Mouse (Mus musculus) kidney, postnatal 0 days (tissue): Measurements from ENCODE around the gene Hs3st2. TPM values are rescaled to one million over a fixed set of nuclear protein-coding genes. Genes with fewer than 3 reads are reported as not detected.

Source experiments
- ATAC-seq: fragments of 200-750 bp; cut with Nextera tagmentation; replicated peaks from 2 replicates; pipeline ENCODE4 v1.8.0; 2017; ENCODE audit warnings: low read depth, moderate number of reproducible peaks, moderate TSS enrichment, moderate library complexity; ENCODE audit not compliant: low FRiP score
- DNase-seq: peaks from one replicate; pipeline ENCODE4 v3.0.0-alpha.2; 2016; ENCODE audit warnings: low spot score
- H3K27ac ChIP-seq: fragments of 300-500 bp; sonication (generic); 2 replicates; pipeline ENCODE4 v1.5.1; 2014; ENCODE audit warnings: mild to moderate bottlenecking
- H3K27me3 ChIP-seq: fragments of 300-500 bp; sonication (generic); 2 replicates; pipeline ENCODE4 v1.6.1; 2014; ENCODE audit warnings: low read length, mixed read lengths; ENCODE audit not compliant: insufficient read depth
- H3K36me3 ChIP-seq: fragments of 300-500 bp; sonication (generic); 2 replicates; pipeline ENCODE4 v1.6.1; 2014; ENCODE audit warnings: low read length, mixed read lengths; ENCODE audit not compliant: insufficient read depth
- H3K4me1 ChIP-seq: fragments of 300-500 bp; sonication (generic); replicated peaks from 2 replicates; pipeline ENCODE4 v1.6.1; 2014; ENCODE audit warnings: antibody characterized with exemption, low read length, mixed read lengths; ENCODE audit not compliant: insufficient read depth
- H3K4me2 ChIP-seq: fragments of 300-500 bp; sonication (generic); 2 replicates; pipeline ENCODE4 v1.6.1; 2014; ENCODE audit warnings: mild to moderate bottlenecking, low read length, moderate library complexity, mixed read lengths
- H3K4me3 ChIP-seq: fragments of 300-500 bp; sonication (generic); replicated peaks from 2 replicates; pipeline ENCODE4 v1.5.1; 2014; ENCODE audit warnings: low read depth, low read length
- H3K9ac ChIP-seq: fragments of 300-500 bp; sonication (generic); 2 replicates; pipeline ENCODE4 v1.6.1; 2014; ENCODE audit warnings: low read depth, low read length
- H3K9me3 ChIP-seq: fragments of 300-500 bp; sonication (generic); replicated peaks from 2 replicates; pipeline ENCODE4 v1.6.1; 2016; ENCODE audit warnings: low read length, inconsistent platforms, mixed read lengths
- CTCF ChIP-seq: IDR thresholded peaks from 2 replicates; pipeline ENCODE4 v1.5.1; 2016; ENCODE audit warnings: antibody characterized with exemption, low read depth, mild to moderate bottlenecking, moderate library complexity
- WGBS: fragments of 180-500 bp; shearing (Covaris S2); extraction: QIAGEN DNeasy Blood & Tissue Kit; methylation state at CpG from one replicate; pipeline ENCODE4 v1.1.7; 2014; 5-methylcytosine and 5-hydroxymethylcytosine counted together
- polyA plus RNA-seq: library from polyadenylated mRNA; unstranded; fragments of >200 nt; fragmentation: Nextera tagmentation; extraction: Ambion mirVana; gene quantifications from 2 replicates; pipeline ENCODE4 v1.2.1, GENCODE M21; 2015

Hs3st2 gene
- polyA plus RNA-seq, 1 experiment from 2014 or later = 1.2 TPM

DNA sequence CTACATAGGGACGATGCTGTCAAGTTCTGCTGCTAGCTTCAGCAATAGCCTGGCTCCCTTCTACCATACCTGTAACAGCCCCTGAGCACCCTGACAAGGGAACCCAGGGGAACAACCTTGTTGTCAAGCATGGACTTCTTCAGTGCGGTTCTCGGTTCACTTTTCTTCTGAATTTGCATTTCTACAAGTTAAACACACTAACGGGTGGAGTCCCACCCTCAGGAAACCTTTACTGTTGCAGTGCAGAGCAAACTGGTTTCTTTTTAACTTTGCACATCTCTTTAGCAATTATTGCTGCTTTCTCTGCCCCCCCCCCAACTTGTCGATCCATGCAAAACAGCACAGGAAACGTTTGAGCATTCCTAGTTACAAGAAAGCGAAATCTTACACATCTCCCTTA, 19.7 kb upstream of the Hs3st2 start:
- WGBS = 84% methylated on average over 7 of the region's 7 CpGs
- no peaks in the 10 kb centered on the region for H3K36me3 ChIP-seq
- H3K4me1 ChIP-seq = no peaks in the 10 kb centered on the region
- no peak for TF ChIP-seq CTCF
- DNase-seq = no peak
- no peak overlapping the region for H3K27ac ChIP-seq
- H3K9ac ChIP-seq = no peak overlapping the region
- no peak overlapping the region for H3K4me3 ChIP-seq
- no peak for ATAC-seq
- no peaks in the 10 kb centered on the region for H3K27me3 ChIP-seq
- no peak overlapping the region for H3K4me2 ChIP-seq
- no peaks in the 10 kb centered on the region for H3K9me3 ChIP-seq

DNA sequence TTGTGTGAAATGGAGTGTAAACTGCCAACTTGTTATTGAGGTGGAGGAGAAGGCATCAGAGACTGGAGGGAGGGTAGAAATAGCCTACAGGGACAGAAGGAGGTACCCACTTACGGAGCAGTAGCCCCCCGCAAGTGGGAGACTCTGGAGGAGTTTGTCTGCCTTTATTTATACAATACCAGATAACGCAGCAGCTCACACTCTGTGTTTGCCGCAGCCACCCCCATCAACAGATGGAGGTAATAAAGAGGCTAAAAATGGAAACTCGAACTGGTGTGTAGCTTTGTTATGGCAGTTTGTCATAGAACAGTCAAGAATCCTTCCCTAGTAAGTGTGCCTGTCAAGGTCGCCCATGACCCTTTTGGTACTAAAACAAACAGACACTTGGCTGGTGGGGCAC, 16.2 kb upstream of the Hs3st2 start:
- TF ChIP-seq CTCF = no peak
- no peaks in the 10 kb centered on the region for H3K27me3 ChIP-seq
- no peak overlapping the region for H3K4me2 ChIP-seq
- no peaks in the 10 kb centered on the region for H3K9me3 ChIP-seq
- H3K4me3 ChIP-seq = no peak overlapping the region
- H3K4me1 ChIP-seq = no peaks in the 10 kb centered on the region
- H3K27ac ChIP-seq = no peak overlapping the region
- no peak for DNase-seq
- H3K9ac ChIP-seq = no peak overlapping the region
- H3K36me3 ChIP-seq = no peaks in the 10 kb centered on the region
- WGBS = 26% methylated on average over 6 of the region's 6 CpGs
- no peak for ATAC-seq

DNA sequence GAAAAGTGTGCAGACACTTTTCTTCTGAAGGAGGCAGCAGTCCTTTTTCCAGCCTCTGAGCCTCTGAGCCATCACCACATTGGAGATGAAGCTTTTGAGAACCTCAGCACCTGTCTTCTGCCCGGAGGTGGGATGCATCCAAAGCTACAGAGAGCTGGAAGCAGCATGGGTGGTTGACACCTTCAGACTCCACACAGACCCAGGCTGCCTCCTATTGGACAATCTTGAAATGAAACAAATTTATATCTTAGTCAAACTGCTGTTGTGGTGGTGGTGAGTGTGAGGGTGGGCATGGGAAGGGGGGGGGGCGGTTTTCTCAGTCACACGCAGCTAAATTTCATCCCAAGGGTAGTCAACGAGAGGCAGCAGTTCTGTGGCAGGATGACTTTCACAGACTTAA, 12.7 kb upstream of the Hs3st2 start:
- no peak for TF ChIP-seq CTCF
- 65% methylated on average over 4 of the region's 4 CpGs for WGBS
- H3K4me2 ChIP-seq = no peak overlapping the region

DNA sequence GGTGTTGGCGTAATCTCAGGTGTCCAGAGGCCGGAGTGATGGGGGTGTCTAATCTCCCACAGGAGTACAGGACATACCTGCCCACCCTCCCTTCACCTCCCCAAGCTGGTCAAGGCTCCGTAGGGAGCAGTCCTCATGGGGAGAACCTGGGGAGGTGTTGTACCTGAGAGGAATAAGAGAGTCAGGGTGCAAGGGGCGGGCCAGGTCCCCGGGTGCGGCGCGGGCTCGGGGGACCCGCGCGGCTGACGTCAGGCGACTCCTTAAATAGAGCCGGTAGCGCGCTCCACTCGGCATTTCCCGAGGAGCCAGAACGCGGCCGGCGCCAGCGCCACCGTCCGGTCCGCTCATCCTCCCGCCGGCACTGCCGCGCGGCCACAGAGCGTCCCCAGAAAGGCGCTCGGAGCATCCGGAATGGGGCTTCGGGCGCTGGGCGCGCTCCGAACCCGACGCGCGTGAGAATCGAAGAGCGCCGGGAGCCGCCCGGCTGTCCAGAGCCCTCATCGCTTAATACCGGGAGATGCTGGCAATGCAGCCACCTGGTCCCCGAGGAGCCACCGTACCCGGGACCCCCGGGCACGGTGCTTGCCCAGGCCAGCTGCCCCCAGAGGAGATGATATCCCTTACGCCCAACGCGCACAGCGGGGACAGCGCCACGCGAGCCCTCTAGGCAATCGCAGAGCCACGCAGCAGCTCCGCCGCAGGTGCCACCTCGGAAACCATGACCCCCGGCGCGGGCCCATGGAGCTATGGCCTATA, 503 bp downstream of the Hs3st2 start:
- Histone ChIP-seq H3K4me3 (peak overlapping the region; percentile 23), H3K36me3 (no peaks in the 10 kb centered on the region), H3K4me1 (0 out of 2 replicates have a peak, but pooled peaks cover 3% of the 10 kb centered on the region), H3K9ac (no peak overlapping the region), H3K27me3 (peaks cover 26% of the 10 kb centered on the region), H3K9me3 (no peaks in the 10 kb centered on the region), H3K27ac (no peak overlapping the region), H3K4me2 (peak overlapping the region; percentile 45)
- DNase-seq (peak; percentile 4), ATAC-seq (peak; percentile 21; the same call in 1 of the 2 replicates)
- no peak for TF ChIP-seq CTCF
- WGBS = 2% methylated on average over 72 of the region's 72 CpGs

More for the DNA sequence above, 12.7 kb upstream of the Hs3st2 start:
- no peaks in the 10 kb centered on the region for H3K27me3 ChIP-seq
- H3K27ac ChIP-seq = no peak overlapping the region
- H3K4me1 ChIP-seq = no peaks in the 10 kb centered on the region
- ATAC-seq = no peak
- no peak overlapping the region for H3K4me3 ChIP-seq
- H3K9me3 ChIP-seq = no peaks in the 10 kb centered on the region
- no peak overlapping the region for H3K9ac ChIP-seq
- H3K36me3 ChIP-seq = no peaks in the 10 kb centered on the region
- no peak for DNase-seq

DNA sequence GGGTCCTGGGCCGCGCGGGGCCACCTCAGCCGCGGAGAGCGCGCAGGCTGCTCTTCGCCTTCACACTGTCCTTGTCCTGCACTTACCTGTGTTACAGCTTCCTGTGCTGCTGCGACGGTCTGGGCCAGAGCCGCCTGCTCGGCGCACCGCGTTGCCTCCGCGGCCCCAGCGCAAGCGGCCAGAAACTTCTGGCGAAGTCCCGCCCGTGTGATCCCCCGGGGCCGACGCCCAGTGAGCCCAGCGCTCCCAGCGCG, 1.0 kb downstream of the Hs3st2 start:
- ATAC-seq (no peak), DNase-seq (no peak)
- H3K4me3 ChIP-seq = peak overlapping the region; percentile 23; the same call in 1 of the 2 replicates
- TF ChIP-seq CTCF = no peak
- H3K9me3 ChIP-seq = no peaks in the 10 kb centered on the region
- peaks cover 26% of the 10 kb centered on the region for H3K27me3 ChIP-seq
- H3K36me3 ChIP-seq = no peaks in the 10 kb centered on the region
- no peak overlapping the region for H3K9ac ChIP-seq
- peak overlapping the region; percentile 45 for H3K4me2 ChIP-seq
- under 1% methylated on average over 27 of the region's 28 CpGs for WGBS
- no peak overlapping the region for H3K27ac ChIP-seq
- H3K4me1 ChIP-seq = 0 out of 2 replicates have a peak, but pooled peaks cover 3% of the 10 kb centered on the region

DNA sequence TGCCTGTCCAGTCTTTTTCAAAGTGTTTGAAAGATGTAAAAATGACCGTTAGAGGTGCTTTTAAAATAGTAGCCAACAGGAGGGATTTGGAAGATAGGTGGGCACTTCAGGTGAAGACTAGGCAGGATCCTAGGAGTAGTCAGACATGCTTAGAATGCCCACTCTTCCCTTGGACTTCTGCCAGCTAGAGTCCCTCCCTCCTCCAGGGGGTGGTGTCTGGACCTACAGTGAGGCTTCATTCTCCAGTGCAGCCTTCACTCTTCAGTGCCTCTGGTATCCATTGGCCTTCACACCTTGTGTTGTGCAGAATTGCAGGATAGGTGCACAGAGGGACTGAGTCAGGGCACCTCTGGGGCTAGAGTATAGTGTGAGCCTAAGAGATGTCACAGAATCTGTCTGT, 2.2 kb downstream of the Hs3st2 start:
- H3K9ac ChIP-seq = no peak overlapping the region
- 0 out of 2 replicates have a peak, but pooled peaks cover 3% of the 10 kb centered on the region for H3K4me1 ChIP-seq
- no peaks in the 10 kb centered on the region for H3K9me3 ChIP-seq
- no peak overlapping the region for H3K4me3 ChIP-seq
- peaks cover 26% of the 10 kb centered on the region for H3K27me3 ChIP-seq
- H3K27ac ChIP-seq = no peak overlapping the region
- WGBS = 66% methylated on average over 1 of the region's 1 CpGs
- ATAC-seq (no peak), DNase-seq (no peak)
- no peak overlapping the region for H3K4me2 ChIP-seq
- no peaks in the 10 kb centered on the region for H3K36me3 ChIP-seq
- TF ChIP-seq CTCF = 0 out of 2 replicates have a peak, but pooled peaks have one; percentile 11

DNA sequence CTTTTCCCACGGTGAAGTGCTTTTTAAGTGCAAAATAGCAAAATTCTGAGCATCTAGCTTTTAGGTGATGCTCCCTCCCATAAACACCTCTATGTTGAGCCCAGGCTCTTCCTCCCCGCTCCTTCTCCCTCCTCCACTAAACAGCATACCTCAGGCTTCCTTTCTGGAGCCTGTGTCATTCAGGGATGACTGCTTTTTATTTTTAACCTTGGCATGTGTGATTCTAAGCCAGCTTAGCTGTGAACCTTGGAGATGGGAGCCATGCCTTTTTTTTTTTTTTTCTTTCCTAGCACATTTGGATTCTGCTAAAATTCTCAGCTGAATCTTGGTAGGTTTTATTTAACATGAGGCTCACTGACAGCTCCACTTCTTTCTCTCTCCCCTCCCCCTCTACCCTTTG, 3.2 kb downstream of the Hs3st2 start:
- Histone ChIP-seq H3K9me3 (no peaks in the 10 kb centered on the region), H3K36me3 (no peaks in the 10 kb centered on the region), H3K4me3 (no peak overlapping the region), H3K4me1 (0 out of 2 replicates have a peak, but pooled peaks cover 3% of the 10 kb centered on the region), H3K27me3 (peaks cover 26% of the 10 kb centered on the region), H3K27ac (no peak overlapping the region), H3K4me2 (no peak overlapping the region), H3K9ac (no peak overlapping the region)
- ATAC-seq (no peak), DNase-seq (no peak)
- TF ChIP-seq CTCF = no peak
- WGBS = 66% methylated on average over 2 of the region's 2 CpGs
